Mouse (Mus musculus) embryonic facial prominence, embryonic 13.5 days (tissue): ENCODE measurements around the gene Mrtfa. TPM values are rescaled to one million over a fixed set of nuclear protein-coding genes. Genes with fewer than 3 reads are reported as not detected.

ENCODE experiments used
- ATAC-seq: fragments of 200-750 bp; cut with Nextera tagmentation; 2 replicates; pipeline ENCODE4 v1.8.0; 2017; ENCODE audit warnings: low read depth; ENCODE audit not compliant: insufficient number of reproducible peaks, insufficient read depth, low FRiP score, low TSS enrichment
- H3K27ac ChIP-seq: fragments of 300-500 bp; sonication (generic); 2 replicates; pipeline ENCODE4 v1.5.1; 2015; ENCODE audit warnings: moderate library complexity, mild to moderate bottlenecking, inconsistent platforms
- H3K27me3 ChIP-seq: fragments of 300-500 bp; sonication (generic); 2 replicates; pipeline ENCODE4 v1.6.1; 2015; ENCODE audit warnings: mild to moderate bottlenecking, inconsistent platforms
- H3K36me3 ChIP-seq: fragments of 300-500 bp; sonication (generic); 2 replicates; pipeline ENCODE4 v1.6.1; 2015; ENCODE audit warnings: mild to moderate bottlenecking, inconsistent platforms
- H3K4me1 ChIP-seq: fragments of 300-500 bp; sonication (generic); 2 replicates; pipeline ENCODE4 v1.6.1; 2015; ENCODE audit warnings: inconsistent platforms
- H3K4me2 ChIP-seq: fragments of 300-500 bp; sonication (generic); 2 replicates; pipeline ENCODE4 v1.6.1; 2015; ENCODE audit warnings: moderate library complexity, mild to moderate bottlenecking, inconsistent platforms
- H3K4me3 ChIP-seq: fragments of 300-500 bp; sonication (generic); 2 replicates; pipeline ENCODE4 v1.5.1; 2015; ENCODE audit warnings: mild to moderate bottlenecking, inconsistent platforms
- H3K9ac ChIP-seq: fragments of 300-500 bp; sonication (generic); 2 replicates; pipeline ENCODE4 v1.6.1; 2015; ENCODE audit warnings: mild to moderate bottlenecking, inconsistent platforms
- H3K9me3 ChIP-seq: fragments of 300-500 bp; sonication (generic); 2 replicates; pipeline ENCODE4 v1.6.1; 2016; ENCODE audit warnings: inconsistent platforms
- WGBS: fragments of 180-500 bp; shearing (Covaris S2); methylation state at CpG from one replicate; pipeline ENCODE4 v1.1.7; 2015; ENCODE audit warnings: mixed read lengths; 5-methylcytosine and 5-hydroxymethylcytosine counted together
- polyA plus RNA-seq: library from polyadenylated mRNA; unstranded; fragments of >200 nt; fragmentation: Nextera tagmentation; extraction: Ambion mirVana; gene quantifications from 2 replicates; pipeline ENCODE4 v1.2.1, GENCODE M21; 2015

Mrtfa gene
- polyA plus RNA-seq, 1 experiment from 2014 or later, result 26.5 TPM

DNA sequence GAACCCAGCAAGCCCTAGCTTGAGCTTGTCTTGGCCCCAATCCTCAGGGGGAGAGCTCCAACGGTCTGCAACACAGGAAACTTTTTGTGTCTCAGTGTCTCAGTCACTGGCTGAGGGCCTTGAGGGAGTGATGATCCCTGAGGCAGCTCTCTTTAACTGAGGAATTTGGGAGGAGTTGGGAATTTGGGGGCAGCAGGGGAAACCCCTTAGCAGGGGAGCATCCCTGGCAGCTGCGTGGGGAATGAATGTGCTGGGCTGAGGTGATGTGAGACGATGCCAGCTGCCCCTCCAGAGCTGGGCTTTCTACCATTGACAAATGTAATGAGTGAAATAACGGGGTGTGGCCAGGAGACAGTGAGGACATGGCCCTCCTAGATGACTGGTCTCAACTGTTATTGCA, 4.9 kb upstream of the Mrtfa start:
- no peaks in the 10 kb centered on the region for H3K27me3 ChIP-seq
- H3K4me3 ChIP-seq, result no peak overlapping the region
- peaks cover 10% of the 10 kb centered on the region for H3K4me1 ChIP-seq
- no peak overlapping the region for H3K9ac ChIP-seq
- H3K36me3 ChIP-seq, result no peaks in the 10 kb centered on the region
- 34% methylated on average over 4 of the region's 4 CpGs for WGBS
- ATAC-seq, result no peak
- H3K27ac ChIP-seq, result no peak overlapping the region
- H3K4me2 ChIP-seq, result no peak overlapping the region
- no peaks in the 10 kb centered on the region for H3K9me3 ChIP-seq

DNA sequence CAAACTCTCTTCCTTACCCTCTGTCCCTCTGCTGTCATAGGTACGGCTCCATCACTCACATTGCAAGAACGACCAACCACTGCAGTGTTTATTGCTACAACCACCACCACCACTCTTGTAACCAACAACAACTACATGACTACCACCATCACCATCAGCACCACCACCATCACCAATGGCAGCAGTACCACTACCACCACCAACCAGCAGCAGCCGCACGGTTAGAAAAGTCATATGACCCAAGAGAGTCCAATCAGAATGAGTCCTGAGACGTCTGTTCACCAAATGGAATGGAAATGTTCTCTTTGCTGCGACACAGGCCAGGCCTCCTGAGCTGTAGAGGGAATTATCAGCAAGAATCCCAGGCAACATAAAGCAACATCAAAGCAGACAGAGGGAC, 4.2 kb upstream of the Mrtfa start:
- peaks cover 11% of the 10 kb centered on the region for H3K4me1 ChIP-seq
- no peak overlapping the region for H3K27ac ChIP-seq
- no peak for ATAC-seq
- H3K36me3 ChIP-seq, result no peaks in the 10 kb centered on the region
- no peak overlapping the region for H3K4me2 ChIP-seq
- H3K4me3 ChIP-seq, result no peak overlapping the region
- H3K27me3 ChIP-seq, result no peaks in the 10 kb centered on the region
- no peaks in the 10 kb centered on the region for H3K9me3 ChIP-seq
- no peak overlapping the region for H3K9ac ChIP-seq
- 87% methylated on average over 6 of the region's 6 CpGs for WGBS

DNA sequence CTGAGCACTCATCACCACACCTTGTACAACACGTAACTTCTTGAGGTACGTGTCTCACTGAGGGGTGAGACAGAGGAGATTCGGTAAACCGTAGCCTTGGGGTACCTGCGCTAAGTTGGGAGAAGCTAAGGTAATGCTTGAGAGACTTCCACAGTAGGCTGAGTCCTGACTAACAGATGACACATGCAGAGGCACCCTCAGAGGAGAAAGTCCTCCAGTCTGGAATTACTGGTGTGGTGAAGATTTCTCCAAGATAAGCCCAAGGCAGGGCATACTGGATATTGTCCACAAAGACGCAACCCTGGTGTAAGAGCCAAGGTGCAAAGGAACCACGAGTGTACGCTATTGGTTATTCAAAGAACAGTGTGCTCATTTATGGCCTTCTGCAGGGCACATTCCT, 2.3 kb upstream of the Mrtfa start:
- Histone ChIP-seq H3K9me3 (no peaks in the 10 kb centered on the region), H3K36me3 (no peaks in the 10 kb centered on the region), H3K27me3 (no peaks in the 10 kb centered on the region), H3K27ac (no peak overlapping the region), H3K9ac (no peak overlapping the region), H3K4me2 (no peak overlapping the region), H3K4me1 (peaks cover 25% of the 10 kb centered on the region), H3K4me3 (no peak overlapping the region)
- 87% methylated on average over 8 of the region's 8 CpGs for WGBS
- ATAC-seq, result no peak

DNA sequence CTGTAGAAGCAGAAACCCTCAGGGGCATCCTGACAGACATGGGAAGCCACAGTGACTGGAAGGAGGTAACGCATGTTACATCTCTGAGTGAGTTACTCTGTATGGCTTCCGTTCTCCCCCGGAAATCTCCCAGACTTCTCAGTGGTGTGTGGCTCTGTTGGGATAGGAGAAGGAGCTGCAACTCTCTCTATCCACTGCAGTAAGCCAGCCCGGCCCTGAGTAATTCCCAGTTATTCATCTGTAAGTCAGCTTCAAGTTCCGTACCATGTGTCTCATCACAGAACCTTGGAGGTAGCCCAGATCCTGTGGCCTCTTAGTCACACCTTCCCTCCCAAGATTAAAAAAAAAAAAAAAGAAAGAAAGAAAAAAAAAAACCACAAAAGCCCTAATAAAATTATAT, 1.8 kb upstream of the Mrtfa start:
- Histone ChIP-seq H3K9ac (no peak overlapping the region), H3K4me1 (peaks cover 25% of the 10 kb centered on the region), H3K27ac (no peak overlapping the region), H3K4me2 (no peak overlapping the region), H3K4me3 (no peak overlapping the region), H3K36me3 (no peaks in the 10 kb centered on the region), H3K9me3 (no peaks in the 10 kb centered on the region), H3K27me3 (no peaks in the 10 kb centered on the region)
- no peak for ATAC-seq
- 52% methylated on average over 5 of the region's 5 CpGs for WGBS

DNA sequence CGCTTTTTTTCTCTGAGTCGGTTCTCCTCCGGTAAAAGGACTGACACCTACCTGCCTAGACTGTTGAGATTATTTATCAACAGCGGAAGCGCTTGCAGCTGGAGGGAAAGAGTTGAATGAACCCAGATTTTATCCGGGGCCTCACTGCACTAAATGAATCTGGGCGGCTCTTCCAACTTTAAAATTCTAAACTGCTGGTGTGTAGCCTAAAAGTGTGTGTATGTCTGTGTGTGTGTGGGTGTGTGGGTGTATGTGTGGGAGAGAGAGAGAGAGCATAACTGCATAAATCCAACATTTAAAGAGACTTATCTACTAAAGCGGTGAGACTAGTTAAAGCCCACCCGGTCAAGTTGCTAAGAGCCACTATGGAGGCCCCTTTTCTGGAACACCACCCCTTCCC, 746 bp upstream of the Mrtfa start:
- no peak for ATAC-seq
- 23% methylated on average over 9 of the region's 9 CpGs for WGBS
- Histone ChIP-seq H3K27ac (peak overlapping the region; percentile 69), H3K9me3 (no peaks in the 10 kb centered on the region), H3K4me3 (peak overlapping the region; percentile 94), H3K4me1 (peaks cover 25% of the 10 kb centered on the region), H3K4me2 (peak overlapping the region; percentile 91), H3K27me3 (no peaks in the 10 kb centered on the region), H3K9ac (peak overlapping the region; percentile 72), H3K36me3 (no peaks in the 10 kb centered on the region; the same call in 1 of the 2 replicates)

DNA sequence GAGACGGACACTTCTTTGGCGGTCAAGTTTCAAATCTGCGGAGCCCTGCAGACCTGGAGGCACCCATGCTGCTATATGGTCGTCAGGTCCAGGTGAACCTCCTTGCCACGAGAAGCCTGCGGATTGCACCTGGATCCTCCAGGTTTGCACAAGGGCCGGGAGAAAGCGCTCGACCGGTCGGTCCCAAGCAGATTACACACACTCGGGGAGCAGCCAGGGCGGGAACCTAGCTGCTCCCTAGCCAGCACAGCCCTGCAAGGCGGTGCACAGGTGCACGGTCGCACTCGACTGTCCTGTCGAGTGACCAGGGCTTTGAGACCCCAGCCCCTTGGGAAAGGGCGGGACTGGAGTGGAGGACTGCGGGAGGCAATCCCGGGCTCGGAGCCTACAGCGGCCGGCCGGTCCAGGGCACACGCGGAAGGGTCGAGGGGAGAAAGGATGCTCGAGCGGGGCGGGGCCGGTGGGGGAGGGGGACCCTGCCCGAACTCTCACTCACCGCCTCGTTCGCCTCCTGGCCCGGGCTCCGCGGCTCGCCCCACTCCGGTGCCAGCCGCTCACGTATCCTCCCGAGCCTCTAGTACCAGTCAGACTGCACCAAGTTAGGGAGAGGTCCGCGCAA, 437 bp downstream of the Mrtfa start:
- Histone ChIP-seq H3K36me3 (no peaks in the 10 kb centered on the region; the same call in 1 of the 2 replicates), H3K9me3 (no peaks in the 10 kb centered on the region), H3K4me3 (peak overlapping the region; percentile 94), H3K4me1 (peaks cover 32% of the 10 kb centered on the region), H3K27ac (peak overlapping the region; percentile 44; the same call in 1 of the 2 replicates), H3K27me3 (no peaks in the 10 kb centered on the region), H3K9ac (peak overlapping the region; percentile 90), H3K4me2 (peak overlapping the region; percentile 91)
- under 1% methylated on average over 46 of the region's 46 CpGs for WGBS
- ATAC-seq, result peak; percentile 8; the same call in 1 of the 2 replicates

DNA sequence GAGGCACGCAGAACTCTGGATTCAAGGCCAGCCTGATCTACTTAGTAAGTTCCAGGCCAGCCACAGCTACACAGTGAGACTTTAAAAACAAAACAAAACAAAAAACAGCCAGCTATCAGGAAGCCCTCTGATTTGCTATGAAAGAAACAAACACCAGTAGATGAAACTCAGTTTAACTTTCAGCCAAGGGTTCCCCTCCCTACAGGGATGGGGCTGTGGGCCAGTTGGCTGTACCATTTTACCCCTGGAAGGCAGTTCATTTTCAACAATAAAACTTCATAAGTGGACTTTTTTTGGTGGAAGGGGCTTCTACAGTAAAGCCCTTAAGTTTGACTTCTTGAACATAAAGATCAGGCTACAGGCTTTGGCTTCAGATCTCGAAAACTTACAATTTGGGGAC, 1.5 kb downstream of the Mrtfa start:
- no peak overlapping the region for H3K27ac ChIP-seq
- H3K4me2 ChIP-seq, result peak overlapping the region; percentile 91
- no peaks in the 10 kb centered on the region; the same call in 1 of the 2 replicates for H3K36me3 ChIP-seq
- ATAC-seq, result no peak
- WGBS, result 91% methylated on average over 2 of the region's 2 CpGs
- no peaks in the 10 kb centered on the region for H3K27me3 ChIP-seq
- peak overlapping the region; percentile 94 for H3K4me3 ChIP-seq
- no peaks in the 10 kb centered on the region for H3K9me3 ChIP-seq
- peaks cover 32% of the 10 kb centered on the region for H3K4me1 ChIP-seq
- H3K9ac ChIP-seq, result peak overlapping the region; percentile 90; the same call in 1 of the 2 replicates

DNA sequence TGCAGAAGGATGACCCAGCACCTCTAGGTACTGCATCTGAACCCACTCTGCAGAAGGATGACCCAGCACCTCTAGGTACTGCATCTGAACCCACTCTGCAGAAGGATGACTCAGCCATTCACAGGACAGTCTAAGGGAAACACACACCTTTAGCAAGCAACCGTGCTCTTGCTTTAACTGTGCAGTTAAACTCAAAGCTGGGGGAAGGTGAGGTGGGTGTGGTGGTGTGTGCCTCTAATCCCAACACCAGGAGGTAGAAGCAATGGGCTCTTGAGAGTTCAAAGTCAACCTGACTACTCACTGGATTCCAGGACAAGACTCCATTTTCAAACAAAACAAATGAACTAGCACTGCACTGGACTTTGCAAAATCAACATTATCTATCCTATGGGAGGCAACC, 5.6 kb downstream of the Mrtfa start:
- no peak for ATAC-seq
- H3K9ac ChIP-seq, result no peak overlapping the region

DNA sequence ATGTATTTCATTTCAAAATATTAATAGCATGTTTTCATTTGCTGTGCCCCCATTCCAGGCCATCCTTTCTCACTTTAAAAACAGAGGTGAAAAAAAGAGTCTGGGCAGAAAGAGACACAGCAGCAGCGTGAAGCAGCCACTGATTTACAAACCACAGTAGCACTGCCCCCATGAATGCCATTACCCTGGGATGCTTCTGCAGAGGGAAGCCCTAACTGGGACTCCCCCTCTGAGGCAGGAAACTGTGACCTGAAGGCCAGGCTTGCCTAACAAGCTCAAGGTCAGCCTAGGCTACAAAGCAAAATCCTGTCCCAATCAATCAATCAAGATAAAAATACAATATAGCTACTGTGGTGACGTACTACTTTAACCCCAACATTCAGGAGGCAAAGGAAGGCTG, 9.3 kb downstream of the Mrtfa start:
- Histone ChIP-seq H3K4me3 (no peak overlapping the region), H3K4me1 (peaks cover 25% of the 10 kb centered on the region), H3K27ac (no peak overlapping the region), H3K9me3 (no peaks in the 10 kb centered on the region), H3K9ac (no peak overlapping the region), H3K4me2 (no peak overlapping the region), H3K27me3 (no peaks in the 10 kb centered on the region), H3K36me3 (no peaks in the 10 kb centered on the region; the same call in 1 of the 2 replicates)
- 63% methylated on average over 2 of the region's 2 CpGs for WGBS
- no peak for ATAC-seq

More for the DNA sequence above, 5.6 kb downstream of the Mrtfa start:
- no peaks in the 10 kb centered on the region for H3K27me3 ChIP-seq
- no peak overlapping the region for H3K4me3 ChIP-seq
- no peak overlapping the region for H3K4me2 ChIP-seq
- H3K27ac ChIP-seq, result no peak overlapping the region
- no peaks in the 10 kb centered on the region; the same call in 1 of the 2 replicates for H3K36me3 ChIP-seq
- H3K4me1 ChIP-seq, result peaks cover 29% of the 10 kb centered on the region
- H3K9me3 ChIP-seq, result no peaks in the 10 kb centered on the region
- 87% methylated on average over 1 of the region's 1 CpGs for WGBS

DNA sequence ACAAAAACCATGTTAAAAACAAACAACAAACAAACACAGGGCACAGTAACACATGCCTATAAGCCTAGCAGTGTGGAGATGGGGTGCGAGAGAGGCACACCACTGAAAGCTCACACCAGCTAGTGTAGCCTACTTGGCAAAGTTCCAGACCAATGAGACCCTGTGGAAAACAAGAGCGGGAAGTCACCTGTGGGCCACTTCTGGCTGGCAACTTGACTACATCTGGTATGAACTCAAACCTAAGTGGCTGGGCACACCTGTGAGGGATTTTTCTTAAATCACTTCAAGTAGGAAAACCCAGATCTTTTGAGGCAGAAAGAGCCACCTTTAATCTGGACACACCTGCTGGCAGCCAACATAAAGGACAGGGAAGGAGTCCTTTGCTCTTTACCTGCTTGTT, 11.0 kb downstream of the Mrtfa start:
- ATAC-seq, result no peak
- H3K27ac ChIP-seq, result no peak overlapping the region
- H3K27me3 ChIP-seq, result no peaks in the 10 kb centered on the region
- H3K4me1 ChIP-seq, result peaks cover 19% of the 10 kb centered on the region
- H3K36me3 ChIP-seq, result peaks cover 1% of the 10 kb centered on the region; the same call in 1 of the 2 replicates
- no peak overlapping the region for H3K9ac ChIP-seq
- no peaks in the 10 kb centered on the region for H3K9me3 ChIP-seq
- no peak overlapping the region for H3K4me2 ChIP-seq
- no peak overlapping the region for H3K4me3 ChIP-seq
- 64% methylated on average over 2 of the region's 2 CpGs for WGBS

DNA sequence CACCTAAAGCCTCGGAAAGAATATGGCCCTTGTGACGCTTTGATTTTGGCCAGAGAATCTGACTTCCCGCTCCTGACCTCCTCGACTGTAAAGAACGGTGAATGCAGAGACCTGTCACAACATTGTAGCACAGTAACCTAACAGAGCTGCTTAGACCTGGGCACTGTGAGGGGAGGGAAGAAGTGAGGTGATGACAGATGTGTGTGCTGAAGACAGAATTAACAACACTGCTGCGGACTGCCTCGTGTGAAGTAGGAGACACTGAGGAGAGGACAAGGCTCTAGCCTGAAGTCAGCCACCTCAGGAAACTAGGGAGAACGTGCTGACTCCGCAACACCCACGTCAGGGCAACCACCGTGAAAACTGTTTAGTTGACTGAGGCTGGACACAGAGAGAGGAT, 11.9 kb downstream of the Mrtfa start:
- Histone ChIP-seq H3K27me3 (no peaks in the 10 kb centered on the region), H3K36me3 (peaks cover 4% of the 10 kb centered on the region; the same call in 1 of the 2 replicates)
- WGBS, result 79% methylated on average over 11 of the region's 11 CpGs

DNA sequence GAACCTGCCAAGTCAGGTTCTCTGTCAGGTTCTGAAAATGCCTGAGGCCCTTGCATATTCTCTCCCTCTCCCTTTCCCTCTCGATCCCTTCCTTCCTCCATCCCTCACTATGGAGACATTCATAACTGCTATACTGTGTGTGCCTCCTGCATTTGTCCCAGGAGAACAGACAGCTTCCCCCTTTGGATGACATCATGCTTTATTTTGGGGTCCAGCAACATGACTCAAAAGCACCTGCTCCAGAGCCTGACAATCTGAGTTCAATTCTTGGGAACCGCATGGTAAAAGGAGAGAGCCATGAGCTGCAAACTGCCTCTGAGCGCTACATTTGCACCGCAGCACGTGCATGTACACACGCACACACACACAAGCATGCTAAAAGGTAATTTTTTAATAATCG, 12.7 kb downstream of the Mrtfa start:
- H3K9ac ChIP-seq, result no peak overlapping the region
- H3K27me3 ChIP-seq, result no peaks in the 10 kb centered on the region
- H3K9me3 ChIP-seq, result no peaks in the 10 kb centered on the region
- no peak for ATAC-seq
- H3K4me3 ChIP-seq, result no peak overlapping the region
- 89% methylated on average over 7 of the region's 7 CpGs for WGBS
- H3K36me3 ChIP-seq, result peaks cover 4% of the 10 kb centered on the region; the same call in 1 of the 2 replicates
- H3K4me2 ChIP-seq, result no peak overlapping the region
- H3K27ac ChIP-seq, result no peak overlapping the region
- peaks cover 21% of the 10 kb centered on the region for H3K4me1 ChIP-seq

More for the DNA sequence above, 11.9 kb downstream of the Mrtfa start:
- peaks cover 21% of the 10 kb centered on the region for H3K4me1 ChIP-seq
- no peak overlapping the region for H3K9ac ChIP-seq
- H3K9me3 ChIP-seq, result no peaks in the 10 kb centered on the region
- H3K4me2 ChIP-seq, result no peak overlapping the region
- no peak overlapping the region for H3K4me3 ChIP-seq
- no peak for ATAC-seq
- no peak overlapping the region for H3K27ac ChIP-seq
